Mouse (Mus musculus) liver, postnatal 0 days (tissue): ENCODE measurements around the gene Lrg1.
A peak's percentile ranks its signal among the peaks of the same experiment; 100 is the strongest.

Experiments
- CTCF ChIP-seq: sonication (generic); IDR thresholded peaks from 2 replicates; pipeline ENCODE4 v1.5.1; 2016; ENCODE audit warnings: antibody characterized with exemption, low read depth
- EP300 ChIP-seq: IDR thresholded peaks from 2 replicates; pipeline ENCODE4 v1.6.1; 2016; ENCODE audit warnings: antibody characterized with exemption, low read depth, mild to moderate bottlenecking

DNA sequence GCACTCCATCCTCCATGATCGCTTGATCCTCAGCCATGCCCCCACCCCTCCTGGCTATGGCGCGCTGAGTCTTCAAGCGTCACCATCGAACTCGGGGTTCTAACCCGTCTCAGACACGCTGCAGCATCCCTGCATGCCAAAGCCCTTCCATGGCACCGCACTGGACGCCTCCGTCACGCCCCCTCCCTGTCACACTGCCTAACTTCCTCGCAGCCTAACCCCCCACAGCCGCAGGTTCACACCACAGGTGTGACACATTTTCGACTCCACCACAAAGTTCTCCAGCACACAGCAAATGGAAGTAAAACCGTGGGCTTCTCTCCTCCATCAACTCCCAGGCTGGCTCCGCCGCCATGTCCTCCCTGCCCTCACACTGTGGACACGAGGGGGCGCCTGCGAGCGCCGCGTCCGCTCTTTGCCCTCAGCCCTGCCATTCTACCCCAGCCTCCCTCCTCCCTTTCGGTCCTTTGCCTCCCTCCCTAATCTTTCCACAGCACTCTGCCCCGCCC lies 12.7 kb upstream of the Lrg1 start:
- peak; percentile 93 for TF ChIP-seq CTCF
- no peak for TF ChIP-seq EP300
